Mouse (Mus musculus) 3134 (cell line): Measurements from ENCODE around the gene Mindy4b-ps.
A peak's percentile ranks its signal among the peaks of the same experiment; 100 is the strongest.
"Not testable (repeated sequence)": the region's sequence is repeated elsewhere in the genome, so short reads cannot be mapped to it uniquely, and the experiment has no call there.

Experiments used
- DNase-seq: peaks from one replicate; pipeline ENCODE4 v3.0.0-alpha.2; 2011; ENCODE audit warnings: low spot score; ENCODE audit not compliant: insufficient read length; ENCODE audit errors: extremely low read depth

The Mindy4b-ps gene

GRCm38 (mm10) chr3:58822211-58822610 lies at the start of gene Mindy4b-ps:
Gene Mindy4b-ps, minus strand, starts transcription at chr3:58822311.
- DNase-seq: no peak

- DNase-seq: not testable (repeated sequence)
Measured at GRCm38 (mm10) chr3:58871882-58872281, 49.8 kb upstream of the Mindy4b-ps start.

- DNase-seq: no peak
Measured at GRCm38 (mm10) chr3:58865690-58866089, 43.6 kb upstream of the Mindy4b-ps start.

GRCm38 (mm10) chr3:58862976-58863375 lies 40.9 kb upstream of the Mindy4b-ps start:
- DNase-seq: no peak

- peak; percentile 4 for DNase-seq
Measured at GRCm38 (mm10) chr3:58843415-58843814, 21.3 kb upstream of the Mindy4b-ps start.

- DNase-seq: no peak
Measured at GRCm38 (mm10) chr3:58833442-58834160, 11.5 kb upstream of the Mindy4b-ps start.

GRCm38 (mm10) chr3:58832888-58833287 lies 10.8 kb upstream of the Mindy4b-ps start:
- DNase-seq: no peak

- no peak for DNase-seq
Measured at GRCm38 (mm10) chr3:58831586-58831985, 9.5 kb upstream of the Mindy4b-ps start.

GRCm38 (mm10) chr3:58829926-58830325 lies 7.8 kb upstream of the Mindy4b-ps start:
- DNase-seq: no peak

GRCm38 (mm10) chr3:58828366-58829153 lies 6.4 kb upstream of the Mindy4b-ps start:
- DNase-seq: no peak

- DNase-seq: no peak
Measured at GRCm38 (mm10) chr3:58826266-58826665, 4.2 kb upstream of the Mindy4b-ps start.

GRCm38 (mm10) chr3:58817337-58817736 lies 4.8 kb downstream of the Mindy4b-ps start:
- DNase-seq: no peak

- DNase-seq: no peak
Measured at GRCm38 (mm10) chr3:58814191-58814590, 7.9 kb downstream of the Mindy4b-ps start.

- no peak for DNase-seq
Measured at GRCm38 (mm10) chr3:58810353-58810752, 11.8 kb downstream of the Mindy4b-ps start.

GRCm38 (mm10) chr3:58809111-58809915 lies 12.8 kb downstream of the Mindy4b-ps start:
- DNase-seq: no peak

- no peak for DNase-seq
Measured at GRCm38 (mm10) chr3:58808636-58809035, 13.5 kb downstream of the Mindy4b-ps start.

- no peak for DNase-seq
Measured at GRCm38 (mm10) chr3:58804745-58805144, 17.4 kb downstream of the Mindy4b-ps start.

GRCm38 (mm10) chr3:58798676-58799075 lies 23.4 kb downstream of the Mindy4b-ps start:
- DNase-seq: no peak

GRCm38 (mm10) chr3:58798245-58798644 lies 23.9 kb downstream of the Mindy4b-ps start:
- DNase-seq: no peak

- DNase-seq: no peak
Measured at GRCm38 (mm10) chr3:58789473-58789872, 32.6 kb downstream of the Mindy4b-ps start.

- DNase-seq: no peak
Measured at GRCm38 (mm10) chr3:58789033-58789432, 33.1 kb downstream of the Mindy4b-ps start.
